Mouse (Mus musculus): ENCODE data around the gene Mbnl2. TPM values are rescaled to one million over a fixed set of nuclear protein-coding genes. Genes with fewer than 3 reads are reported as not detected.

Mbnl2 gene
- polyA plus RNA-seq, 1 experiment from 2014 or later = 18.7 TPM

DNA sequence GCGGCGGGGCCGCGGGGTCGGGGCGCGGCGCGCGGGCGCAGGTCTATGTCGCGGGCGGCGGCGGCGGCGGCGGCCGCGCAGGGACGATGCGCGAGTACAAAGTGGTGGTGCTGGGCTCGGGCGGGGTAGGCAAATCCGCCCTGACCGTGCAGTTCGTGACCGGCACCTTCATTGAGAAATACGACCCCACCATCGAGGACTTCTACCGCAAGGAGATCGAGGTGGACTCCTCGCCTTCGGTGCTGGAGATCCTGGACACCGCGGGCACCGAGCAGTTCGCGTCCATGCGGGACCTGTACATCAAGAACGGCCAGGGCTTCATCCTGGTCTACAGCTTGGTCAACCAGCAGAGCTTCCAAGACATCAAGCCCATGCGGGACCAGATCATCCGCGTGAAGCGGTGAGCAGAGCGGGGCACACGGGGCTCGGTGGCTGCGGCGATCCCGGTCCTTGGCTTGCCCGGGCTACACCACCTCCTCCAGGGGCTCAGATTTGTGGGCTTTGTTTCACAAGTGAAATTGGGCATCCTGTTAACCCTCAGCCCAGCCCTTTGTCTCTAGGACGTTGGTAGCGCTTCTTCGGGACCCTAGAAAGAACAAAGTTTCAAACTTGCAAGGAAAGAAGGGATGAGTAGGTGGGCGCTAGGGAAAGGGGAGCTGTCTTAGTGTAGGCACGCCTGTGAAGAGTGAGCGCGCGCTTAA lies 203.3 kb downstream of the Mbnl2 start:
- Histone ChIP-seq H3K4me3 (peak overlapping the region; percentile 81), H3K27ac (peak overlapping the region; percentile 96), H3K4me1 (peaks cover 33% of the 10 kb centered on the region), H3K27me3 (no peaks in the 10 kb centered on the region), H3K9me3 (replicated peaks) (no peaks in the 10 kb centered on the region), H3K4me2 (peak overlapping the region; percentile 72), H3K9ac (peak overlapping the region; percentile 87), H3K36me3 (ENCODE audit: poor library complexity, severe bottlenecking) (no peaks in the 10 kb centered on the region)
- no peak for ATAC-seq
- WGBS = under 1% methylated on average over 51 of the region's 62 CpGs

DNA sequence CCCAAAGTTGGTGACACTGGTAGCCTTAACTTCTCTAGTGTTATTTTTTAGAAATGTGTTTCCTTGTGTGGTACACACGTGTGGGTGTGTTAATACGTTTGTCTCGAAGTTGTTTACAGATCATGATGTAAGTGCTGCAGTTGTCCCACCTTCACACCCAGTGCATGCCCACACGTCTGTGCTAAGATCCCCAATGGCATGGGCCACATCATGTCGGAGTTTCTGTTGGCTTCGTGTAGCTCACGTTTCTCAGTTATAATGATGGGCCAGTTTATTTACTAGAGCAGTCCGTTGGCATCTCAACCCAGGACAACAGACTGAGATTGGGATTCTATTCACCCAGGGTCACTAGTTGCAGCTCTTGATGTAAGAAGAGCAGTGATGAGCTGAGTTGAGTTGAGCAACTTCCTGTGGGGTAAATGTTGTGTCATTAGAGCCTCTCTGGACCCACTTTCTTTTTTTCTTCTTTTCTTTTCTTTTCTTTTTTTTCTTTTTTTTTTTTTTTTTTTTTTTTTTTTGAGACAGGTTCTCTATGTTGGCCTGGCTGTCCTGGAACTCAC lies 205.0 kb downstream of the Mbnl2 start:
- Histone ChIP-seq H3K9me3 (replicated peaks) (no peaks in the 10 kb centered on the region), H3K4me2 (peak overlapping the region; percentile 72), H3K4me3 (no peak overlapping the region), H3K36me3 (ENCODE audit: poor library complexity, severe bottlenecking) (no peaks in the 10 kb centered on the region), H3K27ac (no peak overlapping the region), H3K4me1 (peaks cover 33% of the 10 kb centered on the region), H3K9ac (no peak overlapping the region), H3K27me3 (no peaks in the 10 kb centered on the region)
- no peak for ATAC-seq
- 81% methylated on average over 8 of the region's 8 CpGs for WGBS

- no peak overlapping the region for H3K4me3 ChIP-seq
- no peak overlapping the region for H3K9ac ChIP-seq
- H3K4me1 ChIP-seq = peaks cover 33% of the 10 kb centered on the region
- H3K36me3 ChIP-seq (ENCODE audit: poor library complexity, severe bottlenecking) = no peaks in the 10 kb centered on the region
- H3K4me2 ChIP-seq = 0 out of 2 replicates have a peak overlapping the region, but pooled peaks have one; percentile 2
- no peak for ATAC-seq
- H3K9me3 ChIP-seq (replicated peaks) = no peaks in the 10 kb centered on the region
- H3K27ac ChIP-seq = no peak overlapping the region
- no peaks in the 10 kb centered on the region for H3K27me3 ChIP-seq
- WGBS = 97% methylated on average over 4 of the region's 4 CpGs
Measured at GRCm38 (mm10) chr14:120480927-120481326, 205.5 kb downstream of the Mbnl2 start.

Other genes starting within 250 kb of the Mbnl2 start
- gene Oxgr1, start 233.2 kb upstream of the Mbnl2 start, polyA plus RNA-seq (2015; fragmentation: Nextera tagmentation; extraction: Ambion mirVana) = not detected in 2 replicates
- gene Rap2a, start 202.8 kb downstream of the Mbnl2 start, polyA plus RNA-seq (2015; fragmentation: Nextera tagmentation; extraction: Ambion mirVana) = 8.6 and 9.7 TPM in 2 replicates